Mouse (Mus musculus) midbrain, embryonic 16.5 days (tissue): ENCODE data around the gene Ep400. TPM values are rescaled to one million over a fixed set of nuclear protein-coding genes. Genes with fewer than 3 reads are reported as not detected.
"Not testable (repeated sequence)": the region's sequence is repeated elsewhere in the genome, so short reads cannot be mapped to it uniquely, and the experiment has no call there.

Experiments used
- ATAC-seq: fragments of 200-750 bp; cut with Nextera tagmentation; 2 replicates; pipeline ENCODE4 v1.8.0; 2017; ENCODE audit warnings: moderate TSS enrichment
- H3K27ac ChIP-seq: fragments of 300-500 bp; sonication (generic); 2 replicates; pipeline ENCODE4 v1.5.1; 2014; ENCODE audit warnings: mild to moderate bottlenecking, low read length, mixed read lengths
- H3K27me3 ChIP-seq: fragments of 300-500 bp; sonication (generic); 2 replicates; pipeline ENCODE4 v1.6.1; 2014; ENCODE audit warnings: low read depth, low read length, mixed read lengths; ENCODE audit not compliant: control insufficient read depth, insufficient read depth
- H3K36me3 ChIP-seq: fragments of 300-500 bp; sonication (generic); 2 replicates; pipeline ENCODE4 v1.6.1; 2014; ENCODE audit warnings: mild to moderate bottlenecking, low read length, moderate library complexity, mixed read lengths; ENCODE audit not compliant: control insufficient read depth, insufficient read depth
- H3K4me1 ChIP-seq: fragments of 300-500 bp; sonication (generic); 2 replicates; pipeline ENCODE4 v1.6.1; 2014; ENCODE audit warnings: mild to moderate bottlenecking, low read length, mixed read lengths; ENCODE audit not compliant: control insufficient read depth, insufficient read depth
- H3K4me2 ChIP-seq: fragments of 300-500 bp; sonication (generic); 2 replicates; pipeline ENCODE4 v1.6.1; 2014; ENCODE audit warnings: mild to moderate bottlenecking, low read length, mixed read lengths
- H3K4me3 ChIP-seq: fragments of 300-500 bp; sonication (generic); 2 replicates; pipeline ENCODE4 v1.5.1; 2014; ENCODE audit warnings: low read depth, mild to moderate bottlenecking, low read length, moderate library complexity, mixed read lengths
- H3K9ac ChIP-seq: fragments of 300-500 bp; sonication (generic); 2 replicates; pipeline ENCODE4 v1.6.1; 2014; ENCODE audit warnings: low read depth, low read length, mixed read lengths
- H3K9me3 ChIP-seq: fragments of 300-500 bp; sonication (generic); replicated peaks from 2 replicates; pipeline ENCODE4 v1.6.1; 2014; ENCODE audit warnings: mild to moderate bottlenecking, low read length, mixed read lengths; ENCODE audit not compliant: control insufficient read depth, poor library complexity, severe bottlenecking
- WGBS: fragments of 180-500 bp; shearing (Covaris S2); extraction: QIAGEN DNeasy Blood & Tissue Kit; methylation state at CpG from one replicate; pipeline ENCODE4 v1.1.7; 2014; 5-methylcytosine and 5-hydroxymethylcytosine counted together
- polyA plus RNA-seq: library from polyadenylated mRNA; unstranded; fragments of >200 nt; fragmentation: Nextera tagmentation; extraction: Ambion mirVana; gene quantifications from 2 replicates; pipeline ENCODE4 v1.2.1, GENCODE M21; 2015

Gene Ep400
- polyA plus RNA-seq, 1 experiment from 2014 or later: 51.6 TPM

- H3K9ac ChIP-seq, ATAC-seq, H3K9me3 ChIP-seq, H3K4me2 ChIP-seq, H3K27ac ChIP-seq, H3K4me1 ChIP-seq, H3K4me3 ChIP-seq, H3K27me3 ChIP-seq: not testable (repeated sequence)
- 100% methylated on average over 1 of the region's 1 CpGs for WGBS
- peaks cover 34% of the 10 kb centered on the region for H3K36me3 ChIP-seq
Observed at GRCm38 (mm10) chr5:110721463-110721862, 49.1 kb downstream of the Ep400 start.

- H3K36me3 ChIP-seq: peaks cover 20% of the 10 kb centered on the region
Observed at GRCm38 (mm10) chr5:110711455-110711854, 59.1 kb downstream of the Ep400 start.

GRCm38 (mm10) chr5:110709256-110709655, 61.3 kb downstream of the Ep400 start:
- H3K9me3 ChIP-seq: no peaks in the 10 kb centered on the region
- H3K9ac ChIP-seq: no peak overlapping the region
- no peaks in the 10 kb centered on the region for H3K27me3 ChIP-seq
- H3K4me1 ChIP-seq: no peaks in the 10 kb centered on the region
- ATAC-seq: no peak
- 94% methylated on average over 4 of the region's 4 CpGs for WGBS
- H3K27ac ChIP-seq: no peak overlapping the region
- peaks cover 30% of the 10 kb centered on the region for H3K36me3 ChIP-seq
- H3K4me3 ChIP-seq: no peak overlapping the region
- H3K4me2 ChIP-seq: no peak overlapping the region

More at GRCm38 (mm10) chr5:110711455-110711854, 59.1 kb downstream of the Ep400 start:
- no peak overlapping the region for H3K27ac ChIP-seq
- 96% methylated on average over 2 of the region's 2 CpGs for WGBS
- no peaks in the 10 kb centered on the region for H3K9me3 ChIP-seq
- no peaks in the 10 kb centered on the region for H3K27me3 ChIP-seq
- no peak overlapping the region for H3K4me3 ChIP-seq
- no peak overlapping the region for H3K4me2 ChIP-seq
- H3K4me1 ChIP-seq: no peaks in the 10 kb centered on the region
- no peak for ATAC-seq
- no peak overlapping the region for H3K9ac ChIP-seq

- Histone ChIP-seq H3K27me3 (no peaks in the 10 kb centered on the region), H3K9ac (no peak overlapping the region), H3K4me2 (no peak overlapping the region), H3K27ac (no peak overlapping the region), H3K4me1 (no peaks in the 10 kb centered on the region), H3K9me3 (no peaks in the 10 kb centered on the region), H3K4me3 (no peak overlapping the region), H3K36me3 (peaks cover 52% of the 10 kb centered on the region)
- WGBS: 87% methylated on average over 1 of the region's 1 CpGs
- ATAC-seq: no peak
Observed at GRCm38 (mm10) chr5:110704004-110704403, 66.5 kb downstream of the Ep400 start.

DNA sequence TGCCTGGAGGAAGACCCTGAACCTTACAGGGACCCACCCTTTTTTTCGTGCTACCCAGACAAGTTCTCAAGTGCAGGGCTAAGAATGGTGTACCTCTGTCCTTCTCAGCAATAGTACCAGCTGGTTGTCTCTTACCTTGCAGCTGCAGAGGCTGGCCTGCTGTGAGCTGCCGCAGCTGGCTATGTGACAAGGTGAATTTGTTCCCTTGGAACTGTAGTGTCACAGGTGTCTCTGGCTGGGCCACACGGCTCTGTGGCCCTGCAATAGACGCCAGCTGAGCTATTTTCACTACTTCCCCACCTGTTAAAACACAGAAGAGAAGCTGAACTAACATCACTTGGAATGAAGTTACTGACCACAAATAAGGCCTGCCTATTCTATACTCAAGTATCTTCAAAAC, 71.9 kb downstream of the Ep400 start:
- ATAC-seq: no peak

DNA sequence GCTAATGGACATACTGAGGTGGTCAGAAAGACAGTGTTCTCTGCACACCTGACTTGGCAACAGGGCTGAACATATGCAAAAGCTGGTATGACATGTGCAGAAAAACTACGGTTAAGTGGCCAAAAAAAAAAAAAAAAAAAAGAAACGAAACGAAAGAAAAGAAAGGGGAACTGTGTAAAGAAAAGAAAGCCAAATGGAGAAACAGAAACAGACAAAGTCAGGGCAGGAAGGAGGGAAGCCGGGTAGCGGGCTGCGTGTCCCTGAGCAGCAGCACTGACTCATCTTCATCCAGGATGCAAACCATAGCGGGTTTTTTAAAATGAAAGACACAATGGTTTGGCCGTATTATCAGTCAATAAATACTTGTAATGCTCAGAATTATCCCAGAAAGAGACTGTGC, 88.5 kb downstream of the Ep400 start:
- H3K4me2 ChIP-seq: no peak overlapping the region
- H3K27me3 ChIP-seq: no peaks in the 10 kb centered on the region
- H3K27ac ChIP-seq: no peak overlapping the region
- H3K36me3 ChIP-seq: peaks cover 60% of the 10 kb centered on the region
- H3K9me3 ChIP-seq: no peaks in the 10 kb centered on the region
- no peak overlapping the region for H3K4me3 ChIP-seq
- WGBS: 85% methylated on average over 8 of the region's 8 CpGs
- ATAC-seq: no peak
- no peak overlapping the region for H3K9ac ChIP-seq
- H3K4me1 ChIP-seq: no peaks in the 10 kb centered on the region

More for the DNA sequence above, 71.9 kb downstream of the Ep400 start:
- no peaks in the 10 kb centered on the region for H3K9me3 ChIP-seq
- H3K9ac ChIP-seq: no peak overlapping the region
- no peaks in the 10 kb centered on the region for H3K27me3 ChIP-seq
- no peaks in the 10 kb centered on the region for H3K4me1 ChIP-seq
- H3K4me3 ChIP-seq: no peak overlapping the region
- 97% methylated on average over 4 of the region's 4 CpGs for WGBS
- H3K27ac ChIP-seq: no peak overlapping the region
- peaks cover 48% of the 10 kb centered on the region for H3K36me3 ChIP-seq
- H3K4me2 ChIP-seq: no peak overlapping the region

DNA sequence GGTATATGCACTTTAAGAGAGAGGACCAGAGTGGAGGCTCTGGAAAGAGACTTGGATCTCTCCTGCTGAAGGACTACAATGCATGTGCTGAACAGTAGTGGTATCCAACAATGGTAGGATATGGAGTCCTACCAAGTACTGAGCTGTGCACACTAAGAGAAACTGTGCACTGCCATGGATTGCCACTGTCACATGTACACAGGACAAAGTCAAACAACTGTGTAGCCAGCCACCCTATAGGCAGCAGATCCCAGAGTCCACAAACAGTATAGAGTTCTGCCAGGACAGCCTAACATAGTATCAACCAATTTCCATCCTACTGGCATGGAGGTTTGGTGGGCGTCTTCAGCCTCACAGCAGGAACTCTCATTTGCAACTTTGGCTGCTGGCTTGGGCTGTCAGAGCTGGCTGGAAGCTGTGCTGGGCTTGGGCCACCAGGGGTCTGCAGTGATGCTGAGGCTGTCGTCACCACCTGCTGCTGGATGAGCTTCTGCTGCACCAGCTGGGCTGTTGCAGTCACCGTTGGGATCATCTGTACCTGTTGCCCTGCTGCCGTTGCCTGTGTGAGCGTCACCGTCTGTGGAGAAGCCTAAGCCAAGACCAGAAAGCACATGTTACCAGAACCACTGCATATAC, 104.9 kb downstream of the Ep400 start:
- Histone ChIP-seq H3K9ac (no peak overlapping the region), H3K9me3 (no peaks in the 10 kb centered on the region), H3K4me2 (no peak overlapping the region), H3K4me1 (no peaks in the 10 kb centered on the region), H3K4me3 (no peak overlapping the region), H3K27me3 (no peaks in the 10 kb centered on the region), H3K36me3 (peaks cover 51% of the 10 kb centered on the region), H3K27ac (no peak overlapping the region)
- 69% methylated on average over 6 of the region's 6 CpGs for WGBS
- ATAC-seq: no peak

DNA sequence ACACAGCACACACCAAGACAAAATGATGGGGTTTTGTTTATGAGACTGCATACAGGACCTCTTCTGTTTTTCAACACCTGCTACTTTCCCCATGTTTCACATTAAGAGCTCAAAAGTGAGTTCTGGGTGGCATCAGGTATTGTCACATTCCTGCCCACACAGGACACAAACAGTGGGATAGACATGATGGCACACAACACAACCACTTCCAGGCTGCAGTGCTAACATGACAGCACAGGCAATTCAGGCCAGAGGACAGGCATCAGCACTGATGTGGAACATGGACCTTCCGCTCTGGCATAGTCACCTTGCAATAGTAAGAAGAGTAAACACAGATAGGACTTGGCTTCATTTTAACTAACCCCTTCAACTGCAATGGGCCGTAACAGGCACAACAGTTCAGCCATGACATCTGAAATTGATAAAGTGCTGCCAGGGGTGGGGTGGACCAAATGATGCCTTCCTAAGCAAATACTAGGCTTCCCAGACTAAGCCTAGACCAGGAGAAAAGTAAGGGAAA, 105.7 kb downstream of the Ep400 start:
- Histone ChIP-seq H3K9me3 (no peaks in the 10 kb centered on the region), H3K4me1 (no peaks in the 10 kb centered on the region), H3K4me2 (no peak overlapping the region), H3K4me3 (no peak overlapping the region), H3K27me3 (no peaks in the 10 kb centered on the region), H3K27ac (no peak overlapping the region), H3K36me3 (peaks cover 43% of the 10 kb centered on the region), H3K9ac (no peak overlapping the region)
- 94% methylated on average over 2 of the region's 2 CpGs for WGBS
- no peak for ATAC-seq

GRCm38 (mm10) chr5:110664041-110664440, 106.5 kb downstream of the Ep400 start:
- Histone ChIP-seq H3K4me3 (no peak overlapping the region), H3K36me3 (peaks cover 40% of the 10 kb centered on the region)
- 89% methylated on average over 2 of the region's 2 CpGs for WGBS

More at GRCm38 (mm10) chr5:110664041-110664440, 106.5 kb downstream of the Ep400 start:
- no peak overlapping the region for H3K9ac ChIP-seq
- H3K27ac ChIP-seq: no peak overlapping the region
- no peaks in the 10 kb centered on the region for H3K9me3 ChIP-seq
- ATAC-seq: no peak
- no peaks in the 10 kb centered on the region for H3K4me1 ChIP-seq
- H3K27me3 ChIP-seq: no peaks in the 10 kb centered on the region
- no peak overlapping the region for H3K4me2 ChIP-seq
